Mouse (Mus musculus) ES-Bruce4 (cell line): Measurements from ENCODE around the gene Cpsf7.

ENCODE experiments used
- CTCF ChIP-seq: IDR thresholded peaks from one replicate; pipeline ENCODE4 v1.8.1; 2011; ENCODE audit warnings: low read depth, low read length
- EP300 ChIP-seq: IDR thresholded peaks from 2 replicates; pipeline ENCODE4 v1.6.1; 2011; ENCODE audit warnings: low read depth, low read length; ENCODE audit not compliant: insufficient read depth
- POLR2A ChIP-seq: IDR thresholded peaks from one replicate; pipeline ENCODE4 v1.8.1; 2011; ENCODE audit warnings: low read length; ENCODE audit not compliant: insufficient read depth

DNA sequence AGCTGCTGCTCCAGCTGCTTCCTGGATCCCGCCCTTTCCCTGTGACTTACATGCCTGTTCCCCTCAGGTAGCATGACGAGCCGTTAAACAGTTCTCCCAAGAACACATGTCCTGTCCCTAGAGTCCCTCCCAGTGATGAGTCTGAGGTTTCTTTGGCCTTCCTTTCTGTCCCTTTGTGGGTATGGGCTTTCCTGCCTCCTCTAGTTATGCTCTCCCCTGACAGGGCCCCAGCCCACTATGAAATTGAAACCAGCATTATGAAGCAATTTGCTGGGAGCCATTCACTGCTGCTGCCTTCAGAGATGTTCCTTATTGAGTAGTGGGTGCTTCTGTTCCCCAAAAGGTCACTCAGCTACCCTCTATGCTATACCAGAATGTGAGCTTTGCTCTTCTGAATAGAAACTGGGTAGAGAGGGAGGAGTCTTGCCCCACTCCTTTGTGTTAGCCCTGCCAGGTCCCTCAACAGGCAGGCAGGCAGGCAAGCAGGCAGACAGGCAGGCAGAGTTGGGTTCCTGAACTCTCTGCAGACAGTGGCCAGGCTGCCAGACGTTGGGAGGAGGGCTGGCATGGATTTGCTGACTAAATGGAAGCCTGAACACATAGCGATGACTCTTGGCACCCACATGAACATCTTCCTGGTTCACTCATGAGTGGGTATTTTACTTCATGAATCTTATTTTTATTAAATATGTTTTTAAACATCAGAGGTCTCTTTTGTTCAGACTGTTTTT, 64.2 kb downstream of the Cpsf7 start:
- TF ChIP-seq POLR2A, result no peak
- no peak for TF ChIP-seq EP300
- TF ChIP-seq CTCF, result no peak
